Mouse (Mus musculus): Measurements from ENCODE around the gene Ccdc88b. TPM values are rescaled to one million over a fixed set of nuclear protein-coding genes. Genes with fewer than 3 reads are reported as not detected.

Ccdc88b gene
- 0.70 and 0.73 TPM in 2 replicates for polyA plus RNA-seq (2012; rRNA removed)

GRCm38 (mm10) chr19:6858031-6858430, at the start of gene Ccdc88b:
TSS of gene Ccdc88b (minus strand) at chr19:6858211.

GRCm38 (mm10) chr19:6840475-6841291, 17.3 kb downstream of the Ccdc88b start, which contains the start of gene Rps6ka4:
TSS of gene Rps6ka4 (minus strand) at chr19:6840636.

Other genes starting within 250 kb of the Ccdc88b start
- 11.6 and 12.8 TPM in 2 replicates for gene Rps6ka4, start 17.6 kb downstream of the Ccdc88b start, polyA plus RNA-seq (2012; rRNA removed)
- gene Trmt112, start 51.5 kb upstream of the Ccdc88b start, polyA plus RNA-seq (2012; rRNA removed) = 126 and 130 TPM in 2 replicates
- gene Prdx5, start 51.9 kb upstream of the Ccdc88b start, polyA plus RNA-seq (2012; rRNA removed) = 225 and 266 TPM in 2 replicates
- gene Esrra, start 63.6 kb upstream of the Ccdc88b start, polyA plus RNA-seq (2012; rRNA removed) = 34.4 and 35.8 TPM in 2 replicates
- gene Catsperz, start 67.2 kb upstream of the Ccdc88b start, polyA plus RNA-seq (2012; rRNA removed) = 2.1 and 3.5 TPM in 2 replicates
- gene Kcnk4, start 76.3 kb upstream of the Ccdc88b start, polyA plus RNA-seq (2012; rRNA removed) = 6.2 and 7.6 TPM in 2 replicates
- 75.7 and 84.2 TPM in 2 replicates for gene Bad, start 83.7 kb upstream of the Ccdc88b start, polyA plus RNA-seq (2012; rRNA removed)
- gene Gpr137, start 84.3 kb upstream of the Ccdc88b start, polyA plus RNA-seq (2012; rRNA removed) = 70.7 and 71.6 TPM in 2 replicates
- 335 and 363 TPM in 2 replicates for gene Ppp1r14b, start 116.8 kb upstream of the Ccdc88b start, polyA plus RNA-seq (2012; rRNA removed)
- 19.4 and 21.4 TPM in 2 replicates for gene Plcb3, start 118.3 kb upstream of the Ccdc88b start, polyA plus RNA-seq (2012; rRNA removed)
- 93.3 and 98.7 TPM in 2 replicates for gene Fkbp2, start 122.3 kb upstream of the Ccdc88b start, polyA plus RNA-seq (2012; rRNA removed)
- 34.7 and 47.7 TPM in 2 replicates for gene Vegfb, start 129.4 kb upstream of the Ccdc88b start, polyA plus RNA-seq (2012; rRNA removed)
- gene Dnajc4, start 134.4 kb upstream of the Ccdc88b start, polyA plus RNA-seq (2012; rRNA removed) = 22.8 and 25.8 TPM in 2 replicates
- 11.8 and 14.1 TPM in 2 replicates for gene Nudt22, start 137.9 kb upstream of the Ccdc88b start, polyA plus RNA-seq (2012; rRNA removed)
- gene Trpt1, start 137.9 kb upstream of the Ccdc88b start, polyA plus RNA-seq (2012; rRNA removed) = 19.0 and 20.4 TPM in 2 replicates
- gene Fermt3, start 161.3 kb upstream of the Ccdc88b start, polyA plus RNA-seq (2012; rRNA removed) = 2.9 and 3.5 TPM in 2 replicates
- gene Stip1, start 181.8 kb upstream of the Ccdc88b start, polyA plus RNA-seq (2012; rRNA removed) = 142 and 148 TPM in 2 replicates
- gene Macrod1, start 198.6 kb upstream of the Ccdc88b start, polyA plus RNA-seq (2012; rRNA removed) = 8.4 and 10.0 TPM in 2 replicates
- 2.8 and 3.1 TPM in 2 replicates for gene Flrt1, start 247.5 kb upstream of the Ccdc88b start, polyA plus RNA-seq (2012; rRNA removed)

Measured in central nervous system, embryonic 18 days (tissue).